Mouse (Mus musculus) MEL (cell line): ENCODE data around the gene Ywhaq. TPM values are rescaled to one million over a fixed set of nuclear protein-coding genes. Genes with fewer than 3 reads are reported as not detected.
A peak's percentile ranks its signal among the peaks of the same experiment; 100 is the strongest.

Experiments used
- DNase-seq: peaks from one replicate; pipeline ENCODE4 v3.0.0; 2011; ENCODE audit warnings: low read depth, low spot score
- H3K27ac ChIP-seq: 2 replicates; pipeline ENCODE4 v1.5.1; 2012; ENCODE audit warnings: low read depth, mild to moderate bottlenecking, control low read depth, low read length, moderate library complexity; ENCODE audit not compliant: control insufficient read depth
- H3K27me3 ChIP-seq, 2 experiments: fragments of 150-350 bp in 1 of 2; sonication (generic) in 1 of 2; 2 replicates each; pipeline ENCODE4 v1.6.1; 2012; ENCODE audit warnings: low read length in 2 of 2, mild to moderate bottlenecking in 2 of 2, improper control_type of control experiment in 1 of 2, moderate library complexity in 1 of 2; ENCODE audit not compliant: insufficient read depth in 2 of 2, control insufficient read depth in 1 of 2
- H3K36me3 ChIP-seq, 2 experiments: 2 replicates each; pipeline ENCODE4 v1.6.1; 2012 to 2014; ENCODE audit warnings: low read length in 2 of 2, improper control_type of control experiment in 1 of 2, inconsistent platforms in 1 of 2, mild to moderate bottlenecking in 1 of 2; ENCODE audit not compliant: insufficient read depth in 2 of 2, control insufficient read depth in 1 of 2
- H3K4me1 ChIP-seq, 2 experiments: fragments of 150-350 bp in 1 of 2; sonication (generic) in 1 of 2; 2 replicates each; pipeline ENCODE4 v1.6.1; 2012; ENCODE audit warnings: low read length in 2 of 2, improper control_type of control experiment in 1 of 2, mild to moderate bottlenecking in 1 of 2; ENCODE audit not compliant: insufficient read depth in 2 of 2, control insufficient read depth in 1 of 2
- H3K4me3 ChIP-seq, 2 experiments: fragments of 150-350 bp in 1 of 2; sonication (generic) in 1 of 2; 2 replicates each; pipeline ENCODE4 v1.5.1; 2012; ENCODE audit warnings: low read depth in 2 of 2, low read length in 2 of 2, mild to moderate bottlenecking in 2 of 2, moderate library complexity in 2 of 2, control low read depth in 1 of 2, improper control_type of control experiment in 1 of 2; ENCODE audit not compliant: control insufficient read depth in 1 of 2, insufficient read depth in 1 of 2
- H3K79me2 ChIP-seq: 2 replicates; pipeline ENCODE4 v1.6.1; 2012; ENCODE audit warnings: mild to moderate bottlenecking, low read length, moderate library complexity; ENCODE audit not compliant: control insufficient read depth, poor library complexity, insufficient read depth
- H3K9ac ChIP-seq: 2 replicates; pipeline ENCODE4 v1.6.1; 2012; ENCODE audit warnings: low read depth, mild to moderate bottlenecking, control low read depth, low read length, moderate library complexity; ENCODE audit not compliant: control insufficient read depth, poor library complexity, severe bottlenecking
- H3K9me3 ChIP-seq: fragments of 150-350 bp; sonication (generic); replicated peaks from 2 replicates; pipeline ENCODE4 v1.6.1; 2012; ENCODE audit warnings: mild to moderate bottlenecking, low read length, improper control_type of control experiment, moderate library complexity; ENCODE audit not compliant: insufficient read depth
- EP300 ChIP-seq, 2 experiments: IDR thresholded peaks; 2 replicates each; pipeline ENCODE4 v1.6.1; 2011; ENCODE audit warnings: improper control_type of control experiment in 2 of 2, low read length in 2 of 2, low read depth in 1 of 2, mild to moderate bottlenecking in 1 of 2
- ETS1 ChIP-seq: IDR thresholded peaks from 2 replicates; pipeline ENCODE4 v1.6.1; 2012; ENCODE audit warnings: low read depth, mild to moderate bottlenecking, inconsistent platforms, low read length, improper control_type of control experiment, moderate library complexity
- GATA1 ChIP-seq: IDR thresholded peaks from 2 replicates; pipeline ENCODE4 v1.6.1; 2011; ENCODE audit warnings: low read depth, low read length, improper control_type of control experiment
- MAFK ChIP-seq: IDR thresholded peaks from 2 replicates; pipeline ENCODE4 v1.6.1; 2011; ENCODE audit warnings: low read depth, mild to moderate bottlenecking, low read length, improper control_type of control experiment, borderline replicate concordance
- MYC ChIP-seq: IDR thresholded peaks from 2 replicates; pipeline ENCODE4 v1.6.1; 2011; ENCODE audit warnings: low read depth, mild to moderate bottlenecking, low read length, improper control_type of control experiment, moderate library complexity
- NRF1 ChIP-seq: IDR thresholded peaks from 2 replicates; pipeline ENCODE4 v1.6.1; 2014; ENCODE audit warnings: low read depth, mild to moderate bottlenecking, inconsistent platforms, low read length, improper control_type of control experiment, moderate library complexity; ENCODE audit not compliant: poor library complexity, insufficient read depth, severe bottlenecking
- POLR2AphosphoS2 ChIP-seq: IDR thresholded peaks from 2 replicates; pipeline ENCODE4 v1.6.1; 2011; ENCODE audit warnings: low read length, improper control_type of control experiment
- POLR2AphosphoS5 ChIP-seq: IDR thresholded peaks from 2 replicates; pipeline ENCODE4 v1.6.1; 2012; ENCODE audit warnings: low read depth, borderline replicate concordance, mild to moderate bottlenecking, inconsistent platforms, low read length, moderate library complexity, mixed read lengths
- RCOR1 ChIP-seq: IDR thresholded peaks from 2 replicates; pipeline ENCODE4 v1.6.1; 2012; ENCODE audit warnings: low read depth, mild to moderate bottlenecking, inconsistent platforms, low read length, improper control_type of control experiment
- SMC3 ChIP-seq: IDR thresholded peaks from 2 replicates; pipeline ENCODE4 v1.6.1; 2011; ENCODE audit warnings: low read depth, low read length, improper control_type of control experiment
- USF1 ChIP-seq: IDR thresholded peaks from 2 replicates; pipeline ENCODE4 v1.6.1; 2014; ENCODE audit warnings: low read depth, mild to moderate bottlenecking, inconsistent platforms, low read length, improper control_type of control experiment, moderate library complexity
- USF2 ChIP-seq, 2 experiments: IDR thresholded peaks; 2 replicates each; pipeline ENCODE4 v1.6.1; 2011 to 2012; ENCODE audit warnings: improper control_type of control experiment in 2 of 2, low read length in 2 of 2, borderline replicate concordance in 1 of 2, inconsistent platforms in 1 of 2, low read depth in 1 of 2, mild to moderate bottlenecking in 1 of 2; ENCODE audit not compliant: insufficient read depth in 1 of 2
- ZKSCAN1 ChIP-seq: IDR thresholded peaks from 2 replicates; pipeline ENCODE4 v1.6.1; 2012; ENCODE audit warnings: low read depth, mild to moderate bottlenecking, inconsistent platforms, low read length, improper control_type of control experiment, moderate library complexity
- polyA plus RNA-seq, 2 experiments: library from polyadenylated mRNA; stranded (reverse) in 1 of 2; unstranded in 1 of 2; fragments of >175 nt in 1 of 2; fragments of >200 nt in 1 of 2; gene quantifications; 2 replicates each; pipeline versions ENCODE4 v1.2.1 to v1.2.4; 2012; ENCODE audit warnings: low replicate concordance in 2 of 2, low read depth in 1 of 2; ENCODE audit not compliant: insufficient read length in 2 of 2, insufficient read depth in 1 of 2, missing spikeins in 1 of 2
- total RNA-seq: library from RNA; depleted of rRNA; stranded (reverse); fragments of 300-350 nt; gene quantifications from 2 replicates; pipeline ENCODE4 v1.2.3, GENCODE M21; 2012

Gene Ywhaq
- total and polyA plus RNA-seq, 3 experiments, result 99.2 to 102 TPM; not detected in 1

DNA sequence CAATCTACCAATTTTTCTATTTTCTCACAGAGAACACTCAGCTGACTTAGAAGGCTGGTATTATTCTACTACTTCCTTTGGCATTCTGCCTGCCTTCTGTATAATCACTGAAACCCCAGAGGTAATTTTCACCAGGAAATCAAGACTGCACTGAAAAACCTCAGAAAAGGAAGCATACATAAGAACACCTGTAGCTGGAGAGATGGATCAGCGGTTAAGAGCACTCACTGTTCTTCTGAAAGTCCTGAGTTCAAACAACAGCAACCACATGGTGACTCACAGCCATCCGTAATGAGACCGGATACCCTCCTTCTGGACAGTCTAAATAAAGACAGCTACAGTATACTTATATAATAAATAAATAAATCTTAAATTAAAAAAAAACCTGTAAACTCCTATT, 7.8 kb downstream of the Ywhaq start:
- no peak for DNase-seq
- Histone ChIP-seq H3K4me3 (no peak overlapping the region), H3K9me3 (no peaks in the 10 kb centered on the region), H3K27ac (no peak overlapping the region), H3K4me1 (peaks cover 0 to 7% of the 10 kb centered on the region in 2 experiments; a peak in 3 of 4 replicates), H3K9ac (no peak overlapping the region), H3K27me3 (no peaks in the 10 kb centered on the region), H3K36me3 (peaks cover 13 to 28% of the 10 kb centered on the region in 2 experiments), H3K79me2 (peaks cover 39% of the 10 kb centered on the region)
- TF ChIP-seq SMC3 (no peak), ETS1 (0 out of 2 replicates have a peak, but pooled peaks have one; percentile 11)

DNA sequence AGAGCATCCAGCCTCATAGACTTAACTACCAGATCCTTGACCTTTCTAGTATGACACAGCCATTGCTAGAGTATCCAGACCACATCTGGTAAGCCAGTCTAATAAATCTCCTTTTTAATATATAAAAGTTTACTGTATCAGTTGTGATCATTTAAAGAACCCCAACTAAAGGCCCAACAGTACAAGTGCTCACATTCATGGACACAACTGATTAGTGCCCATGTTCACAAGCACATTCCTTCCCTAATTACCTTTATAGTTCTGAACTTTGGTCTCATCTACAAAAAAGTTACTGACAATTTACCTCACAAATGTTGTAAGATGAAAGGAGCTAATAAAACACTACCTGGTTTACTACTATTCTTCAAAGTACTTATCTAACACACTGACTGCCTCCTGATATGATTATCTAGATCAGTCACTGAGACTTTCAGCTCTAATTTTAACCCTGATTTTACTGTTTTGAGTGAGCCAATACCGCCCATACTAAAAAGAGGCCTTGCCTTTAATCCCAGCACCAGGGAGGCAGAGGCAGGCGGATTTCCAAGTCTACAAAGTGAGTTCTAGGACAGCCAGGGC, 8.6 kb downstream of the Ywhaq start:
- H3K4me1 ChIP-seq, result peaks cover 0 to 7% of the 10 kb centered on the region in 2 experiments; a peak in 3 of 4 replicates
- DNase-seq, result no peak
- TF ChIP-seq RCOR1 (no peak), ZKSCAN1 (no peak), NRF1 (no peak), USF1 (no peak), MYC (no peak), EP300 (IDR thresholded peaks at IDR 0.05; ENCODE audit: low read depth in 1 of 2, low read length in 2 of 2) (no peak), USF2 (IDR thresholded peaks at IDR 0.05; ENCODE audit: borderline replicate concordance in 1 of 2, insufficient read depth in 1 of 2, low read depth in 1 of 2, low read length in 2 of 2) (no peak), POLR2AphosphoS5 (no peak), GATA1 (no peak)
- TF ChIP-seq, all 39 proteins: peak for 0
- H3K9me3 ChIP-seq, result no peaks in the 10 kb centered on the region
- H3K27me3 ChIP-seq, result no peaks in the 10 kb centered on the region
- H3K4me3 ChIP-seq, result no peak overlapping the region
- peaks cover 13 to 21% of the 10 kb centered on the region in 2 experiments for H3K36me3 ChIP-seq
- no peak overlapping the region for H3K9ac ChIP-seq
- peaks cover 33% of the 10 kb centered on the region for H3K79me2 ChIP-seq
- no peak overlapping the region for H3K27ac ChIP-seq

DNA sequence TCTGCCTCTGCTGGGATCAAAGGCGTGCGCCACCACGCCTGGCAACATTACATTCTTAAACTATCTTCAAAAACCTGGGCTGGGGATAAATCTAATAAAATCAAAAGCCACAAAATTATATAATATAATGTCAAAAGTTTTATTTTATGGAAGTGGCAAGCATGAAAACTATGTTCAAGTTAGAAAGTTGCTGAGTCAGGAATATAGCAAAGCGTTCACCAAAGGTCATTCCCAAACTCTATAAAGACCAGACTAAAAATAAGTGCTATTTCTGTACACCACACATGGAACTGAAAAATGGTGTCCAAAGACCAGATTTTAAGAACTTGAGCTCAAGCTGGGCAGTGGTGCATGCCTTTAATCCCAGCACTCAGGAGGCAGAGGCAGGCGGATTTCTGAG, 14.7 kb downstream of the Ywhaq start:
- H3K36me3 ChIP-seq, result peaks cover 0 to 5% of the 10 kb centered on the region in 2 experiments; a peak in 2 of 4 replicates
- H3K27me3 ChIP-seq, result no peaks in the 10 kb centered on the region
- H3K27ac ChIP-seq, result no peak overlapping the region
- no peak overlapping the region for H3K9ac ChIP-seq
- TF ChIP-seq MAFK, result peak; percentile 77
- TF ChIP-seq POLR2AphosphoS2, result no peak
- H3K4me3 ChIP-seq, result no peak overlapping the region
- no peaks in the 10 kb centered on the region for H3K4me1 ChIP-seq
- H3K9me3 ChIP-seq, result no peaks in the 10 kb centered on the region
- peaks cover 12% of the 10 kb centered on the region for H3K79me2 ChIP-seq
- no peak for DNase-seq
